Mouse (Mus musculus): ENCODE data around the gene Tbxas1. TPM values are rescaled to one million over a fixed set of nuclear protein-coding genes. Genes with fewer than 3 reads are reported as not detected.

The Tbxas1 gene
- polyA plus RNA-seq, 1 experiment from 2014 or later, result 1.1 TPM

GRCm38 (mm10) chr6:39113141-39113540 is 237.9 kb downstream of the Tbxas1 start:
- H3K4me1 ChIP-seq, result peaks cover 4% of the 10 kb centered on the region; the same call in 1 of the 2 replicates
- no peaks in the 10 kb centered on the region for H3K9me3 ChIP-seq
- WGBS, result 80% methylated on average over 3 of the region's 3 CpGs
- H3K27ac ChIP-seq, result no peak overlapping the region
- H3K9ac ChIP-seq, result no peak overlapping the region
- H3K36me3 ChIP-seq, result no peaks in the 10 kb centered on the region
- no peak overlapping the region for H3K4me2 ChIP-seq
- H3K4me3 ChIP-seq, result no peak overlapping the region
- no peak for ATAC-seq (ENCODE audit: insufficient number of reproducible peaks, insufficient read depth, low FRiP score, low TSS enrichment, low read depth)
- H3K27me3 ChIP-seq, result peaks cover 37% of the 10 kb centered on the region

- Histone ChIP-seq H3K27ac (no peak overlapping the region), H3K4me3 (no peak overlapping the region), H3K36me3 (no peaks in the 10 kb centered on the region), H3K4me1 (peaks cover 4% of the 10 kb centered on the region; the same call in 1 of the 2 replicates), H3K9me3 (peaks cover 5% of the 10 kb centered on the region; the same call in 1 of the 2 replicates), H3K9ac (no peak overlapping the region), H3K4me2 (no peak overlapping the region), H3K27me3 (peaks cover 58% of the 10 kb centered on the region)
- 76% methylated on average over 1 of the region's 1 CpGs for WGBS
- ATAC-seq (ENCODE audit: insufficient number of reproducible peaks, insufficient read depth, low FRiP score, low TSS enrichment, low read depth), result no peak
Measured at GRCm38 (mm10) chr6:39115438-39115837, 240.2 kb downstream of the Tbxas1 start.

GRCm38 (mm10) chr6:39117584-39118455 is 242.6 kb downstream of the Tbxas1 start, which contains the start of gene Parp12:
Gene Parp12 (minus strand): TSS chr6:39118349.
- Histone ChIP-seq H3K4me1 (peaks cover 4% of the 10 kb centered on the region; the same call in 1 of the 2 replicates), H3K36me3 (no peaks in the 10 kb centered on the region), H3K9me3 (peaks cover 5% of the 10 kb centered on the region; the same call in 1 of the 2 replicates), H3K4me2 (peak within 1 kb of the TSS; percentile 70), H3K27ac (0 out of 2 replicates have a peak within 1 kb of the TSS, but pooled peaks have one; percentile 7), H3K4me3 (peak within 1 kb of the TSS; percentile 69), H3K27me3 (peaks cover 66% of the 10 kb centered on the region), H3K9ac (peak within 1 kb of the TSS; percentile 75)
- WGBS, result 2% methylated on average over 101 of the region's 101 CpGs
- ATAC-seq (ENCODE audit: insufficient number of reproducible peaks, insufficient read depth, low FRiP score, low TSS enrichment, low read depth), result peak; percentile 71; the same call in 1 of the 2 replicates

- peak; percentile 39; the same call in 1 of the 2 replicates for ATAC-seq (ENCODE audit: insufficient number of reproducible peaks, insufficient read depth, low FRiP score, low TSS enrichment, low read depth)
- Histone ChIP-seq H3K9ac (peak overlapping the region; percentile 75), H3K36me3 (no peaks in the 10 kb centered on the region), H3K27ac (no peak overlapping the region), H3K27me3 (peaks cover 66% of the 10 kb centered on the region), H3K4me1 (peaks cover 4% of the 10 kb centered on the region; the same call in 1 of the 2 replicates), H3K9me3 (peaks cover 5% of the 10 kb centered on the region; the same call in 1 of the 2 replicates), H3K4me3 (peak overlapping the region; percentile 69), H3K4me2 (peak overlapping the region; percentile 70)
- WGBS, result 10% methylated on average over 49 of the region's 49 CpGs
Measured at GRCm38 (mm10) chr6:39118456-39118881, 243.3 kb downstream of the Tbxas1 start.

GRCm38 (mm10) chr6:39120685-39121084 is 245.5 kb downstream of the Tbxas1 start:
- Histone ChIP-seq H3K9me3 (peaks cover 5% of the 10 kb centered on the region; the same call in 1 of the 2 replicates), H3K27ac (no peak overlapping the region), H3K4me1 (peaks cover 4% of the 10 kb centered on the region; the same call in 1 of the 2 replicates), H3K36me3 (no peaks in the 10 kb centered on the region), H3K4me2 (no peak overlapping the region), H3K27me3 (peaks cover 53% of the 10 kb centered on the region), H3K9ac (no peak overlapping the region), H3K4me3 (no peak overlapping the region)
- WGBS, result 55% methylated on average over 3 of the region's 3 CpGs
- ATAC-seq (ENCODE audit: insufficient number of reproducible peaks, insufficient read depth, low FRiP score, low TSS enrichment, low read depth), result no peak

- Histone ChIP-seq H3K27me3 (peaks cover 15% of the 10 kb centered on the region), H3K9me3 (no peaks in the 10 kb centered on the region), H3K27ac (no peak overlapping the region), H3K4me2 (no peak overlapping the region), H3K4me3 (no peak overlapping the region), H3K9ac (no peak overlapping the region), H3K36me3 (no peaks in the 10 kb centered on the region), H3K4me1 (no peaks in the 10 kb centered on the region)
- no peak for ATAC-seq (ENCODE audit: insufficient number of reproducible peaks, insufficient read depth, low FRiP score, low TSS enrichment, low read depth)
Measured at GRCm38 (mm10) chr6:39124719-39125118, 249.5 kb downstream of the Tbxas1 start.

GRCm38 (mm10) chr6:39131480-39131879 is 256.3 kb downstream of the Tbxas1 start:
- no peak overlapping the region for H3K9ac ChIP-seq
- no peaks in the 10 kb centered on the region for H3K9me3 ChIP-seq
- H3K27ac ChIP-seq, result no peak overlapping the region
- H3K4me3 ChIP-seq, result no peak overlapping the region
- WGBS, result 36% methylated on average over 4 of the region's 4 CpGs
- no peak overlapping the region for H3K4me2 ChIP-seq
- H3K27me3 ChIP-seq, result no peaks in the 10 kb centered on the region
- no peaks in the 10 kb centered on the region for H3K4me1 ChIP-seq
- peaks cover 22% of the 10 kb centered on the region for H3K36me3 ChIP-seq
- no peak for ATAC-seq (ENCODE audit: insufficient number of reproducible peaks, insufficient read depth, low FRiP score, low TSS enrichment, low read depth)

GRCm38 (mm10) chr6:39132556-39132955 is 257.4 kb downstream of the Tbxas1 start:
- H3K4me2 ChIP-seq, result no peak overlapping the region
- no peak overlapping the region for H3K9ac ChIP-seq
- H3K27ac ChIP-seq, result no peak overlapping the region
- H3K4me1 ChIP-seq, result no peaks in the 10 kb centered on the region
- no peak overlapping the region for H3K4me3 ChIP-seq
- no peak for ATAC-seq (ENCODE audit: insufficient number of reproducible peaks, insufficient read depth, low FRiP score, low TSS enrichment, low read depth)
- H3K27me3 ChIP-seq, result no peaks in the 10 kb centered on the region
- WGBS, result 56% methylated on average over 5 of the region's 5 CpGs
- H3K9me3 ChIP-seq, result no peaks in the 10 kb centered on the region
- peaks cover 22% of the 10 kb centered on the region for H3K36me3 ChIP-seq

Other genes starting within 250 kb of the Tbxas1 start
- 1.1 and 1.3 TPM in 2 replicates for gene Klrg2, start 238.2 kb upstream of the Tbxas1 start, polyA plus RNA-seq (2015; fragmentation: Nextera tagmentation; extraction: Ambion mirVana)
- gene Clec2l, start 212.3 kb upstream of the Tbxas1 start, polyA plus RNA-seq (2015; fragmentation: Nextera tagmentation; extraction: Ambion mirVana), result 4.9 and 5.7 TPM in 2 replicates
- gene Hipk2, start 761 bp downstream of the Tbxas1 start, polyA plus RNA-seq (2015; fragmentation: Nextera tagmentation; extraction: Ambion mirVana), result 16.2 and 16.4 TPM in 2 replicates
- gene Parp12, start 242.9 kb downstream of the Tbxas1 start, polyA plus RNA-seq (2015; fragmentation: Nextera tagmentation; extraction: Ambion mirVana), result 7.0 and 8.5 TPM in 2 replicates